Mouse (Mus musculus) heart, postnatal 25 days (tissue): ENCODE measurements around the gene Slc25a44. TPM values are rescaled to one million over a fixed set of nuclear protein-coding genes. Genes with fewer than 3 reads are reported as not detected.
"Not testable (repeated sequence)": the region's sequence is repeated elsewhere in the genome, so short reads cannot be mapped to it uniquely, and the experiment has no call there.

Experiments used
- DNase-seq: peaks from one replicate; pipeline ENCODE4 v3.0.0; 2022; ENCODE audit warnings: low spot score
- intact Hi-C: fragments of 180-260 bp; cut with DNase I; formaldehyde crosslinking; loops from one replicate; pipeline ENCODE4 v1.15.1; 2025
- microRNA-seq: library from miRNA; unstranded; fragments of <30 nt; microRNA quantifications from one replicate; pipeline ENCODE4 v1.2.0, GENCODE M21; 2022
- total RNA-seq, 2 experiments: library from RNA; stranded (reverse); gene quantifications; 2 replicates each; pipeline ENCODE4 v1.2.3; 2021

Gene Slc25a44
- total RNA-seq, 2 experiments from 2014 or later: 11.2 to 13.2 TPM

DNA sequence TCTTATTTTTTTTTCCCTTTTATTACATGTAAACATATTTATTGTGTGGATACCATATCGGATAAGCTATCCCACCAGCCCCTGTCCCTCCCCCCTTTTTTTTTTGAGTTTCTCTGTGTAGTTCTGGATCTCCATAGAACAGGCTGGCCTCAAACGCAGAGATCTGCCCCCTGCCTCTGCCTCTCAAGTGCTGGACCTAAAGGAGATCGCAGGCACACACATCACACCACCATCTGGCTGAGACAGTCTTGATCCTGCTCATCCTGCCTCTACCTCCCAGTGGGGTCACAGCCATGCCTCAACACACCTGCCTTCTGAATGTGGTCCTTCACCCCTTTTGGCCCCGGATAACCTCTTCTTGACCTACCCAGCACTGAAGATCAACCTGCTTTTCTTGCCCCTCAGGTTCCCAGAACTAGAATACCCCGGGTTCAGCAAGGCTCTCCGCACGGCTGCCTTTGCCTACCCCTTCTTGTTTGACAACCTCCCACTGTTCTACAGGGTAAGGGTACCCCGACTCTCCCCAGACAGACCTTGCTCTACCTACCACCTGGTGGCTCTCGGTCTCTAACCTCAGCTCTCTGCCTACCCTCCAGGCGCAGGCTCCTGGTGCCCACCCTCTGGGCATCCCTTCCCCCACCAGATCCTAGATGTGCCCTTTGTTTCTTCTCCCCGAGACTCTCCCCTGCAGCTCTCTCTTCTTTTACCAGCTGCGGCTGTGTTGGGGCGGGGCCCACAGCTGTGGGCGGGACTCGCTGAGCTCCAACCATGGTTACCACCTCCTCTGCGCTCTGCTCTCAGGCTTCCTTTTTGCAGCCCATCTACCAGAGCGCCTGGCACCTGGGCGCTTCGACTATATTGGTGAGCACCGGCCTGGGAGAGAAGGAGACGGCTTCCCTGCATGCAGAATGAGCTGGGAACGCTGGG, 43.3 kb downstream of the Slc25a44 start:
- intact Hi-C loops, DNase-seq: not testable (repeated sequence)

- DNase-seq, intact Hi-C loops: not testable (repeated sequence)
Observed at GRCm38 (mm10) chr3:88378599-88378998, 46.3 kb downstream of the Slc25a44 start, which contains the start of gene Bglap2. TSS of gene Bglap2 (minus strand) at chr3:88378699.

DNA sequence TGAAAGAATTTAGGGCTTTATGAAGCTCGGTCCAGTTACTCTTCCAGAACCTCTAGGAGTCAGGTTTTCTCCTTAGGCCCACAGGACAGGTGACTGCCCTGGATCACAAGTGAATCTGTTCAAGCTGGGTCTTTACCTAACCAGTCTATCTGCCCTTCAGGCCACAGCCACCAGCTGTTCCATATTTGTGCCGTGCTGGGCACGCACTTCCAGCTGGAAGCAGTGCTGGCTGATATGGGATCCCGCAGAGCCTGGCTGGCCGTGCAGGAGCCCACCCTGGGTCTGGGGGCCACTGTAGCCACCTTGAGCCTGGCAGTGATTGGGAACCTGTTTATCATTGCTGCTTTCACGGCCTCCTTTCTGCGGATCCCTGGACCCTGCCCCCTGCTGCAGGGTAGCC, 48.3 kb downstream of the Slc25a44 start:
- DNase-seq, intact Hi-C loops: not testable (repeated sequence)

- DNase-seq, intact Hi-C loops: not testable (repeated sequence)
Observed at GRCm38 (mm10) chr3:88375750-88376626, 49.0 kb downstream of the Slc25a44 start.

DNA sequence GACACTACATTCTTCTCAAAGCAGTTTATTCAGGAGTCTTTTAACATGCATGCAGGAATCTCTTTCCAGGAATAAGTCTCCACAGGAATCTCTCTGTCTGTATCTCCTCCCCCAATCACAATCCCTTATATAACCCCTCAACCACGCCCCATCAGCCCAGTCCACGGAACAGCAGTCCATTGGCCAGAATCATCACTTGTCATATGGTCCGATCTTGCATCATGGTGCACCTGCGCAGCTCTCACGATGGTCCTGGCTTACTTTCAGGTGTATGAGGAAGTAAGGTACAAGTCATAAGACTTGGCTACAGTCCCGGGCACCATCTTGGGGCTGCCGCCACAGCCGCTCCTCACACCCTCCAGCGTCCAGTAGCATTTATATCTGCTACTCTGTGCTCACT, 52.3 kb downstream of the Slc25a44 start, which contains the start of gene Bglap3:
Gene Bglap3 (minus strand): TSS at position 101 of the 400 bp plus-strand sequence.
- DNase-seq, intact Hi-C loops: not testable (repeated sequence)

- DNase-seq, intact Hi-C loops: not testable (repeated sequence)
Observed at GRCm38 (mm10) chr3:88368511-88368910, 56.4 kb downstream of the Slc25a44 start.

GRCm38 (mm10) chr3:88367517-88367916, 57.4 kb downstream of the Slc25a44 start:
- intact Hi-C loops, DNase-seq: not testable (repeated sequence)

DNA sequence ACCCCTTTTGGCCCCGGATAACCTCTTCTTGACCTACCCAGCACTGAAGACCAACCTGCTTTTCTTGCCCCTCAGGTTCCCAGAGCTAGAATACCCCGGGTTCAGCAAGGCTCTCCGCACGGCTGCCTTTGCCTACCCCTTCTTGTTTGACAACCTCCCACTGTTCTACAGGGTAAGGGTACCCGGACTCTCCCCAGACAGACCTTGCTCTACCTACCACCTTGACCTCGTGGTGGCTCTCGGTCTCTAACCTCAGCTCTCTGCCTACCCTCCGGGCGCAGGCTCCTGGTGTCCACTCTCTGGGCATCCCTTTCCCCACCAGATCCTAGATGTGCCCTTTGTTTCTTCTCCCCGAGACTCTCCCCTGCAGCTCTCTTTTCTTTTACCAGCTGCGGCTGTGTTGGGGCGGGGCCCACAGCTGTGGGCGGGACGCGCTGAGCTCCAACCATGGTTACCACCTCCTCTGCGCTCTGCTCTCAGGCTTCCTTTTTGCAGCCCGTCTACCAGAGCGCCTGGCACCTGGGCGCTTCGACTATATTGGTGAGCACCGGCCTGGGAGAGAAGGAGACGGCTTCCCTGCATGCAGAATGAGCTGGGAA, 58.0 kb downstream of the Slc25a44 start:
- intact Hi-C loops, DNase-seq: not testable (repeated sequence)

DNA sequence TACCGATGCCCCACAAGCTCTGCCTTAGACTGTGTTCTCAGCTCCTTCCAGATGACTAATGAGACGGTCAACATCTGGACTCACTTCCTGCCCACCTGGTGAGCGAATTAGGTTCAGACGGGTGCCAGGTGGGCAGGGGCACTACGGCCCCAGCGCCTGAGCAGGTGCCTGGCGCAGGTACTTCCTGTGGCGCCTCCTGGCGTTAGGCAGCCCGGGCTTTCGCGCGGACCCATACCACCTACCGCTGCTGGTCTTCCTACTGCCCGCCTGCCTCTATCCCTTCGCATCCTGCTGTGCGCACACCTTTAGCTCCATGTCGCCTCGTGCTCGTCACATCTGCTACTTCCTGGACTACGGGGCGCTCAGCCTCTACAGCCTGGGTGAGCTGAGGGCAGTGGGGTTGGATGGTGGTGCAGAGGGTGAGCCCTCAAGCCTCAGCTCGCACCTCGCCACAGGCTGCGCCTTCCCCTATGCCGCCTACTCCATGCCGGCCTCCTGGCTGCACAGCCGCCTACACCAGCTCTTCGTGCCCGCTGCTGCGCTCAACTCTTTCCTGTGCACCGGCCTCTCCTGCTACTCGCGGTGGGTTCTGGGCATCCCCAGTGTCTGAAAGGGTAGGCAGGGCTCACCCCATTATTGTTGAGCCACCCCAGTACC, 59.1 kb downstream of the Slc25a44 start:
- no peak for DNase-seq
- intact Hi-C loops: no loop called here

GRCm38 (mm10) chr3:88364337-88364736, 60.6 kb downstream of the Slc25a44 start, which contains the start of gene Paqr6:
TSS of gene Paqr6 (plus strand) at chr3:88364584.
- intact Hi-C loops: no loop called here

DNA sequence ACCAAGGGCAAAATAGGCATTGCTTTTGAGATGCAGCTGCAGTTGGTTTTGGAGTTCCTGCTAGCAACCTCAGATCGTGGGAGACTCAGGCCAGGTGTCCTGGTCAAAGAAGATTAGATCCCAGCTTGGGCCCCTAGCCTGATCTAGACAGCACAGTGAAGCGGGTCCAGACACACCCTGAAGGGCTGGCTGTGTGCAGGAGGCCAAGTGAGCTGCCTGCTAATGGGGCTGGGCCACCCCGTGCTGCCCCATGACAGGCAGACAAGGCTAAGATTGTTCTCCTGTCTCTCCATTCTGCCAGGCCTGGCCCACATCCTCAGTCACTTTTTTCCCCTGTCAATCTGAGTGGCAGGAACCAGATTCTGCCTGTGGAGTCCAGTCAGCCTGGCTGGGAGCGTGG, 61.2 kb downstream of the Slc25a44 start:
- intact Hi-C loops: no loop called here
- no peak for DNase-seq

More at GRCm38 (mm10) chr3:88364337-88364736, 60.6 kb downstream of the Slc25a44 start, which contains the start of gene Paqr6:
- DNase-seq: peak; percentile 49

- no peak for DNase-seq
- intact Hi-C loops: no loop called here
Observed at GRCm38 (mm10) chr3:88361612-88362313, 63.2 kb downstream of the Slc25a44 start.

GRCm38 (mm10) chr3:88361096-88361495, 63.8 kb downstream of the Slc25a44 start:
- intact Hi-C loops: no loop called here
- no peak for DNase-seq

Small RNA genes lying within 50 kb of the gene (microRNA-seq; reads per million reads assigned to microRNA genes)
- gene Mir7011: not detected

Other genes with a start within 250 kb of the Slc25a44 start
- not detected for gene Rhbg, start 170.4 kb downstream of the Slc25a44 start, total RNA-seq
- gene Gm38392, start 137.9 kb downstream of the Slc25a44 start, total RNA-seq: under 1 TPM in 1 of 2 experiments, not detected in 1; 0.22 TPM
- gene Tsacc, start 128.1 kb downstream of the Slc25a44 start, total RNA-seq: 1 to 10 TPM; 4.8 to 5.4 TPM
- gene Cct3, start 128.0 kb downstream of the Slc25a44 start, total RNA-seq: 100 to 1,000 TPM; 184 to 199 TPM
- gene Glmp, start 100.1 kb downstream of the Slc25a44 start, total RNA-seq: 10 to 100 TPM; 71.9 to 79.7 TPM
- 1 to 10 TPM; 1.8 to 2.2 TPM for gene Tmem79, start 89.0 kb downstream of the Slc25a44 start, total RNA-seq
- gene Smg5, start 88.9 kb downstream of the Slc25a44 start, total RNA-seq: 10 to 100 TPM; 42.9 to 45.5 TPM
- under 1 TPM; 0.39 to 0.42 TPM for gene Paqr6, start 60.6 kb downstream of the Slc25a44 start, total RNA-seq
- not detected for gene Bglap3, start 52.4 kb downstream of the Slc25a44 start, total RNA-seq
- not detected for gene Bglap2, start 46.4 kb downstream of the Slc25a44 start, total RNA-seq
- not detected for gene Bglap, start 40.7 kb downstream of the Slc25a44 start, total RNA-seq
- 10 to 100 TPM; 19.1 to 20.5 TPM for gene Pmf1, start 14.8 kb downstream of the Slc25a44 start, total RNA-seq
- 1 to 10 TPM; 1.9 to 3.7 TPM for gene Sema4a, start 36.0 kb upstream of the Slc25a44 start, total RNA-seq
- gene Lmna, start 84.8 kb upstream of the Slc25a44 start, total RNA-seq: 100 to 1,000 TPM; 121 to 132 TPM
- under 1 TPM; 0.39 to 0.61 TPM for gene Mex3a, start 107.3 kb upstream of the Slc25a44 start, total RNA-seq
- not detected for gene Rab25, start 123.2 kb upstream of the Slc25a44 start, total RNA-seq
- 10 to 100 TPM; 84.2 to 92.5 TPM for gene Lamtor2, start 127.9 kb upstream of the Slc25a44 start, total RNA-seq
- 10 to 100 TPM; 67.4 to 71.2 TPM for gene Ubqln4, start 128.6 kb upstream of the Slc25a44 start, total RNA-seq
- 10 to 100 TPM; 80.7 to 93.3 TPM for gene Ssr2, start 150.7 kb upstream of the Slc25a44 start, total RNA-seq
- 10 to 100 TPM; 42.6 to 51.8 TPM for gene Arhgef2, start 180.8 kb upstream of the Slc25a44 start, total RNA-seq
- not detected for gene Rxfp4, start 228.0 kb upstream of the Slc25a44 start, total RNA-seq